Comparison of ENCODE assay signal across 8 mouse cellular contexts in the genomic region with DNA sequence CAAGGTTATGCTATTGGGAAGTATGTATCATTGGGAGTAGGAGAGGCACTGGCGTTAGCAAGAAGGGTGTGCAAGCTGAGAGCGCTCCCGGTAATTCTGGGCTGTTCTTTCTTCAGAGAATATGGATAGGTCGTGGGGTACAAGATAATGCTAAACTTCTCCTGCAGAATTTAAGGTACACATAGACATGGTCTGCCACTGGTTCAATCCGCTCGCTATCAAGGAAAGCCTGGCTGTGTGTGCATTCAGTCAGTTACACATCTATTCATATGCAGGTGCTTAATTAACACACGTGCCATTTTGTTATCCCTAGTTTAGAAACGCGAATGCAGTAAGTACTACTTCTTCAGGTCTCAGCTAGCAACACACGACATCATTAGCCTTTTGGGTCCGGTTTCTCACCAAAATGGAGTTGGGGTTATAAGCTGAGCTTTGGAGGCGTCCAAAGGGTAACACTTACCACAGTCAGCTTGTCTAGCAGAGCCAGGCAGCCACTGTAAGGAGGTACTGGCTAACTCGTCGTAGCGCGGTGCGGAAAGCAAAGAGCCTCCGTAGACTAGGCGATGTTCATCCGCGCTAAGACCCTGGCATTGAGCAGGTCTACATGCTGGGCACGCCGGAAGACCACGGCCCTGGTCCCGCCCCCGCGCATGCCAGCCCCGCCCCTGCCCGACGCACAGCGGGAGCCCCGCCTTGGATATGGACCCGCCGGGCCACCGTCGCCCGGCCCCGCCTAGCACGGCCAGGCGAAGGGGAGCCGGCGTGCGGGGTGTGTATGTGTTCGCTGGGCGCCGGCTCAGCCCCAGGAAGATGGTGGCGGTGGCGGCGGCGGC. TPM values are rescaled to one million over a fixed set of nuclear protein-coding genes. Genes with fewer than 3 reads are reported as not detected.
A peak's percentile ranks its signal among the peaks of the same experiment; 100 is the strongest.
DNase-seq lines count a peak whose midpoint lies in the region; ATAC-seq lines count a peak whose summit lies in the region.

Gene 4930402H24Rik (minus strand): TSS at position 656 of the 833 bp plus-strand sequence.
Gene Atrn (plus strand): TSS at position 745 of the 833 bp plus-strand sequence.

- intact Hi-C loops in left cerebral cortex, postnatal 14 days (cut with DNase I): loop anchor here (2.0 to 5.0 kb wide), 2 partner anchors 41 to 65 kb away; no protein-coding TSS in a partner anchor

- no peaks in the 10 kb centered on the region for H3K9me3 ChIP-seq in intestine, embryonic 14.5 days (ENCODE audit: control insufficient read depth, low read length)

- 5% methylated on average over 48 of the region's 50 CpGs for WGBS in intestine, embryonic 14.5 days

- no peak within 1 kb of the TSS; the same call in 1 of the 2 replicates for H3K27ac ChIP-seq in intestine, embryonic 14.5 days (ENCODE audit: low read depth)

- peak within 1 kb of the TSS; percentile 71 for H3K9ac ChIP-seq in intestine, embryonic 14.5 days (ENCODE audit: low read length)

- H3K4me2 ChIP-seq in intestine, embryonic 14.5 days (ENCODE audit: low read length): peak within 1 kb of the TSS; percentile 78

- H3K27me3 ChIP-seq in intestine, embryonic 14.5 days (replicated peaks; ENCODE audit: control insufficient read depth, insufficient read depth, low read length): no peaks in the 10 kb centered on the region

- DNase-seq in adrenal gland, adult (ENCODE audit: inconsistent age in 2 of 2, low spot score in 1 of 2): peak; percentile 94 to 97
- DNase-seq in embryo, embryonic 10.5 days (ENCODE audit: low spot score): peak; percentile 92
- peak; percentile 95 for DNase-seq in gastrocnemius, postnatal 25 days
- DNase-seq in intestine, embryonic 14.5 days (ENCODE audit: low spot score): peak; percentile 94
- DNase-seq in left cerebral cortex, postnatal 14 days (ENCODE audit: low spot score in 2 of 2): peak; percentile 90 to 92
- DNase-seq in mesoderm, embryonic 11.5 days (ENCODE audit: low read depth, low spot score): peak; percentile 92
- DNase-seq in right cerebral cortex, postnatal 36 days (ENCODE audit: low spot score in 2 of 2): peak; percentile 86 to 88
- peak; percentile 92 for DNase-seq in yolk sac, embryonic 10.5 days (ENCODE audit: low spot score)

- H3K36me3 ChIP-seq in intestine, embryonic 14.5 days (ENCODE audit: control insufficient read depth, insufficient read depth, low read length): no peaks in the 10 kb centered on the region

- peaks cover 14% of the 10 kb centered on the region for H3K4me1 ChIP-seq in intestine, embryonic 14.5 days (replicated peaks; ENCODE audit: control insufficient read depth, insufficient read depth, low read length)

- ATAC-seq in intestine, embryonic 14.5 days (replicated peaks; ENCODE audit: low FRiP score, low TSS enrichment, low read depth): peak; percentile 98

- peak within 1 kb of the TSS; percentile 95 for H3K4me3 ChIP-seq in intestine, embryonic 14.5 days (ENCODE audit: low read depth, low read length)

RNA-seq across cellular contexts. Expression of gene 4930402H24Rik, which starts in this region (rescaled TPM):
- total RNA-seq in gastrocnemius, postnatal 25 days (2021): 1 to 10 TPM; 5.1 to 7.6 TPM
- polyA plus RNA-seq in intestine, embryonic 14.5 days (2014; fragmentation: Nextera tagmentation; extraction: Ambion mirVana): 33.3 and 34.7 TPM in 2 replicates
- 10 to 100 TPM; 72.1 to 81.2 TPM for total RNA-seq in left cerebral cortex, postnatal 14 days (2021)

RNA-seq across cellular contexts. Expression of gene Atrn, which starts in this region (rescaled TPM):
- 10 to 100 TPM; 12.8 to 13.1 TPM for total RNA-seq in gastrocnemius, postnatal 25 days (2021)
- 8.4 and 8.5 TPM in 2 replicates for polyA plus RNA-seq in intestine, embryonic 14.5 days (2014; fragmentation: Nextera tagmentation; extraction: Ambion mirVana)
- 100 to 1,000 TPM; 121 to 126 TPM for total RNA-seq in left cerebral cortex, postnatal 14 days (2021)

Comparison
In these comparisons a context has a peak if more than half of its experiments do, and no peak if none do; other contexts are left out.
1. RNA of gene 4930402H24Rik (total RNA-seq): 72.1 to 81.2 TPM in left cerebral cortex, postnatal 14 days; 5.1 to 7.6 TPM in gastrocnemius, postnatal 25 days; every median in the first group is over 4 times any median in the second.
2. RNA of gene Atrn (total RNA-seq): 121 to 126 TPM in left cerebral cortex, postnatal 14 days; 12.8 to 13.1 TPM in gastrocnemius, postnatal 25 days; every median in the first group is over 4 times any median in the second.
3. Peak in every context shown above with its lines, with median percentiles within 50 percentile points of each other: DNase-seq.